Mouse (Mus musculus) liver, embryonic 11.5 days (tissue): ENCODE measurements around the gene Dolk. TPM values are rescaled to one million over a fixed set of nuclear protein-coding genes. Genes with fewer than 3 reads are reported as not detected.

Experiments
- ATAC-seq: fragments of 200-750 bp; cut with Nextera tagmentation; replicated peaks from 2 replicates; pipeline ENCODE4 v1.8.0; 2017; ENCODE audit warnings: moderate number of reproducible peaks, mild to moderate bottlenecking, moderate TSS enrichment, moderate library complexity; ENCODE audit not compliant: low FRiP score
- DNase-seq: peaks from one replicate; pipeline ENCODE4 v3.0.0-alpha.2; 2017; ENCODE audit warnings: low spot score
- H3K27ac ChIP-seq: fragments of 300-500 bp; sonication (generic); 2 replicates; pipeline ENCODE4 v1.5.1; 2014; ENCODE audit warnings: mild to moderate bottlenecking, low read depth, low read length, control low read depth
- H3K27me3 ChIP-seq: fragments of 300-500 bp; sonication (generic); replicated peaks from 2 replicates; pipeline ENCODE4 v1.6.1; 2014; ENCODE audit warnings: low read length, mixed read lengths; ENCODE audit not compliant: control insufficient read depth, insufficient read depth
- H3K36me3 ChIP-seq: fragments of 300-500 bp; sonication (generic); 2 replicates; pipeline ENCODE4 v1.6.1; 2014; ENCODE audit warnings: mild to moderate bottlenecking, low read length, moderate library complexity, mixed read lengths; ENCODE audit not compliant: control insufficient read depth, insufficient read depth
- H3K4me1 ChIP-seq: fragments of 300-500 bp; sonication (generic); replicated peaks from 2 replicates; pipeline ENCODE4 v1.6.1; 2014; ENCODE audit warnings: low read length, mixed read lengths; ENCODE audit not compliant: control insufficient read depth, insufficient read depth
- H3K4me2 ChIP-seq: fragments of 300-500 bp; sonication (generic); 2 replicates; pipeline ENCODE4 v1.6.1; 2014; ENCODE audit warnings: mild to moderate bottlenecking, control low read depth, moderate library complexity
- H3K4me3 ChIP-seq: fragments of 300-500 bp; sonication (generic); 2 replicates; pipeline ENCODE4 v1.5.1; 2014; ENCODE audit warnings: low read depth, low read length, control low read depth
- H3K9ac ChIP-seq: fragments of 300-500 bp; sonication (generic); 2 replicates; pipeline ENCODE4 v1.6.1; 2014; ENCODE audit warnings: low read depth, low read length, control low read depth
- H3K9me3 ChIP-seq: fragments of 300-500 bp; sonication (generic); 2 replicates; pipeline ENCODE4 v1.6.1; 2016; ENCODE audit warnings: low read length, inconsistent platforms, mixed read lengths; ENCODE audit not compliant: control insufficient read depth
- WGBS: fragments of 180-500 bp; shearing (Covaris S2); extraction: QIAGEN DNeasy Blood & Tissue Kit; methylation state at CpG from one replicate; pipeline ENCODE4 v1.1.7; 2014; 5-methylcytosine and 5-hydroxymethylcytosine counted together
- polyA plus RNA-seq: library from polyadenylated mRNA; unstranded; fragments of >200 nt; fragmentation: Nextera tagmentation; extraction: Ambion mirVana; gene quantifications from 2 replicates; pipeline ENCODE4 v1.2.1, GENCODE M21; 2014

Gene Dolk
- polyA plus RNA-seq, 1 experiment from 2014 or later, result 25.6 TPM

DNA sequence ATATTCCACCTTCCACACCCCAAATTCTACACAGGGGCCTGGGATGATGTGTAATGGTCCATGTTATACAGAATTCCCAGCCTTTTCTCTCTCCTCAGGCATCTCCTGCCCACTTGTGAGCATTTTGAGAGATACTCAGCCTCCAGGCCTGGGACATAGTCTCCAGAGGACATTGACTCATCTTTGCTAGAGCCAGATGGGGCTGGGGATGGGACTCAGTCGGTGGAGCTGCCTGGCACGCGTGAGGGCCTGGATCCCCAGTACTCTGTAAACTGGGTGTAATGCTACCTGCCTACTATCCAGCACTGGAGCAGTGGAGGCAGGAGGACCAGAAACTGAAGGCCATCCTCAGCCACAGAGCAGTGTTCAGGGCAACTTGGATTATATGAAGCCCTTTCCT lies 37.0 kb downstream of the Dolk start:
- Histone ChIP-seq H3K4me3 (no peak overlapping the region), H3K27me3 (no peaks in the 10 kb centered on the region), H3K9me3 (no peaks in the 10 kb centered on the region), H3K27ac (no peak overlapping the region), H3K36me3 (peaks cover 11% of the 10 kb centered on the region; the same call in 1 of the 2 replicates), H3K4me1 (peaks cover 14% of the 10 kb centered on the region), H3K4me2 (no peak overlapping the region), H3K9ac (no peak overlapping the region)
- DNase-seq (no peak), ATAC-seq (no peak)
- WGBS, result 99% methylated on average over 3 of the region's 3 CpGs

DNA sequence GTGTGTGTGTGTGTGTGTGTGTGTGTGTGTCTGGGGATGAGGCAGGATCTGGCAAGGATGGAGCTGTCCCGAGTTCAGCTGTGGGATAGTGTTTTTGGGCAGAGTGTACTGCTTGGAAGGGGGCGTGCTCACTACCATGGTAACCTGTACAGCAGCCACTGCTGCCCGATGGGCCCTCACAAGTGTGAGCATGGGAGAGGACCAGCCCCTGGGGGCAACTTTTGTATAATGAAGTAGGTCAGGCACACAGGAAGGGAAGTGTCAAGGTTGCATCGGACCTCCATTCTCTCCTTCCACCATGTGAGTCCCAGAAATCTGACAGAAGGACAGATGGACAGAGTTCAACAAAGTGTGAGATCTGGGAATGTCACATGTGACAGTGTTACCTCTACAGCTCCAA lies 38.5 kb downstream of the Dolk start:
- H3K27ac ChIP-seq, result no peak overlapping the region

GRCm38 (mm10) chr2:30247036-30247435 lies 39.1 kb downstream of the Dolk start:
- Histone ChIP-seq H3K4me3 (no peak overlapping the region), H3K4me2 (no peak overlapping the region), H3K9me3 (no peaks in the 10 kb centered on the region), H3K27ac (no peak overlapping the region), H3K27me3 (no peaks in the 10 kb centered on the region), H3K4me1 (peaks cover 16% of the 10 kb centered on the region), H3K36me3 (peaks cover 11% of the 10 kb centered on the region), H3K9ac (no peak overlapping the region)
- WGBS, result 90% methylated on average over 5 of the region's 5 CpGs
- DNase-seq (no peak), ATAC-seq (no peak)

More for the DNA sequence above, 38.5 kb downstream of the Dolk start:
- H3K4me2 ChIP-seq, result no peak overlapping the region
- peaks cover 11% of the 10 kb centered on the region; the same call in 1 of the 2 replicates for H3K36me3 ChIP-seq
- H3K27me3 ChIP-seq, result no peaks in the 10 kb centered on the region
- DNase-seq (no peak), ATAC-seq (no peak)
- no peak overlapping the region for H3K4me3 ChIP-seq
- no peak overlapping the region for H3K9ac ChIP-seq
- peaks cover 14% of the 10 kb centered on the region for H3K4me1 ChIP-seq
- no peaks in the 10 kb centered on the region for H3K9me3 ChIP-seq
- 80% methylated on average over 4 of the region's 4 CpGs for WGBS

DNA sequence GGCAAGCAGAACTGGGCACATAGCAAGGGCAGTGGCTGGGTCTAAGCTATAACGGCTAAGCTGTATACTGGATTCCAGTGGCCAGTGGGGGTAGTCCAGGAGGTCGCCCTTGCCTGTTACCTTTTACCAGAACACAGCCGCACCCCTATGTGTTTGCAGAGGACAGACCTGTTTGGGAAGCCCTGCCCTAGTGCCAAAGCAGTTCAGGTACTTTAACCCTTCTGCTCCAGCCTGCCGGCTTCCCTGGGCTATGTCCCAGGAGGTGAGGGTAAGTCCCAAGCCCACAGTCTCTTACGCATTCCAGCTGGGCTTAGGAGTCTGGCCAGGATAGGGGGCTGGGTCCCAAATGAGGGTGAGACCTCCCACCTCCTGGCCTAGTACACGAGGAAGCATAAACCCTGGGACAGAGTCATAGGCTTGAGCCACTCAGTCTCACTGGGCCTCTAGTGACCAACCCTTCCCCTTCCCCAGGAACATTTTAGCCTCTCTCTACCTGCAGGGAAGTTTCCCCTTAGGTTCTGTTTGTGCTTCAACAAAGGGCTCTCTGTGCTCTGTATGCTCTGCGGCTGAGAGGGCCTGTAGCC lies 41.4 kb downstream of the Dolk start:
- DNase-seq (no peak), ATAC-seq (no peak)
- Histone ChIP-seq H3K4me1 (peaks cover 11% of the 10 kb centered on the region), H3K4me3 (no peak overlapping the region), H3K9ac (no peak overlapping the region), H3K27ac (peak overlapping the region; percentile 19; the same call in 1 of the 2 replicates), H3K27me3 (no peaks in the 10 kb centered on the region), H3K36me3 (peaks cover 13% of the 10 kb centered on the region), H3K9me3 (no peaks in the 10 kb centered on the region), H3K4me2 (no peak overlapping the region)
- 80% methylated on average over 7 of the region's 7 CpGs for WGBS

DNA sequence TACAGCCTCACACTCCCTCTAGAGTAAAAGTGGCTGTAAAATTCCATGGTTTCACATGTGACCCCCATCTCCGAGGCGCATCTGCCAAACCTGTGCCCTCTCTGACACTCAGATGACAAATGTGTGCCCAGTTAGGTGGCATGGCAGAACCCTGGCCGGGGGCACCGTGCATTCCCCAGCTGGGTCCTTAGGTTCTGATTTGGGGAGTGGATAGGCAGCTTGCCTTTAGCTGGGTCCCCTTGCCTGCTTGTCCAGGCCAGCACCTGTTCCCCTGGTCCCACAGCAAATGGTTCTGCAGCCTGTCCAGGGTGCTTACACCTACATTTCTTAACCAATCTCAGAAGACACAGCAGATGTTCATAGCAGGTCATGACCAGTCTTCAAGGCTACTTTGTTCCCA lies 42.7 kb downstream of the Dolk start:
- DNase-seq (no peak), ATAC-seq (no peak)
- Histone ChIP-seq H3K4me2 (no peak overlapping the region), H3K9me3 (no peaks in the 10 kb centered on the region), H3K27ac (no peak overlapping the region), H3K4me1 (peaks cover 24% of the 10 kb centered on the region), H3K9ac (no peak overlapping the region), H3K36me3 (peaks cover 9% of the 10 kb centered on the region), H3K27me3 (no peaks in the 10 kb centered on the region), H3K4me3 (no peak overlapping the region)
- WGBS, result 94% methylated on average over 4 of the region's 4 CpGs

DNA sequence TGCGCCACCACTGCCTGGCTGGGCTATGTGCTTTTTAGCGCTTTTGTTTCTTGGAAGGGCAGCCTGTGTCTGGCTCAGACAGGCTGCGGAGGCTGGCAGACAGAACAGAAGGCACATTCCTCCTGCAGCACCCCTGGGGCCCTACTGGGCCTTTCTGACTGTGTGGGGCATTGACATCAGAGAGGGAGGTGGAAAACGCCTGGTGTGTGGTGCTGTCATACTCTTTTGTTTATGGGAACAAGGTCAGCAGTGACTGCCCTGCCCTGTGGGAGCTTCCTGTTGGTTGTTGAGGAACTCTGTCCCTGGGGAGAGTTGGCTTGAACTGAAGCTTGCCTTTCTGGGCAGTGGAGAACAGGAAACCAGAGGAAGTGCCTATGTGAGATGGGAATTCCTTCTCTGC lies 43.6 kb downstream of the Dolk start:
- Histone ChIP-seq H3K27me3 (no peaks in the 10 kb centered on the region), H3K4me3 (no peak overlapping the region), H3K9ac (no peak overlapping the region), H3K4me1 (peaks cover 25% of the 10 kb centered on the region), H3K4me2 (no peak overlapping the region), H3K36me3 (peaks cover 7% of the 10 kb centered on the region; the same call in 1 of the 2 replicates), H3K9me3 (no peaks in the 10 kb centered on the region), H3K27ac (0 out of 2 replicates have a peak overlapping the region, but pooled peaks have one; percentile 16)
- 66% methylated on average over 4 of the region's 4 CpGs for WGBS
- no peak for DNase-seq
- ATAC-seq, result no peak

GRCm38 (mm10) chr2:30240267-30240666 lies 45.9 kb downstream of the Dolk start, which contains the start of gene Gm28035:
TSS of gene Gm28035 (plus strand) at chr2:30240567.
- no peak for ATAC-seq
- Histone ChIP-seq H3K4me1 (peaks cover 27% of the 10 kb centered on the region), H3K27me3 (no peaks in the 10 kb centered on the region), H3K36me3 (peaks cover 5% of the 10 kb centered on the region; the same call in 1 of the 2 replicates), H3K9ac (no peak within 1 kb of the TSS), H3K27ac (peak within 1 kb of the TSS; percentile 1), H3K9me3 (no peaks in the 10 kb centered on the region), H3K4me2 (peak within 1 kb of the TSS; percentile 96), H3K4me3 (peak within 1 kb of the TSS; percentile 0; the same call in 1 of the 2 replicates)
- WGBS, result 83% methylated on average over 2 of the region's 2 CpGs
- no peak for DNase-seq

- ATAC-seq (peak; percentile 18; the same call in 1 of the 2 replicates), DNase-seq (no peak)
- Histone ChIP-seq H3K4me1 (peaks cover 27% of the 10 kb centered on the region), H3K4me3 (peak overlapping the region; percentile 0; the same call in 1 of the 2 replicates), H3K27me3 (no peaks in the 10 kb centered on the region), H3K9me3 (no peaks in the 10 kb centered on the region), H3K9ac (no peak overlapping the region), H3K36me3 (peaks cover 5% of the 10 kb centered on the region; the same call in 1 of the 2 replicates), H3K4me2 (peak overlapping the region; percentile 96), H3K27ac (peak overlapping the region; percentile 1)
- 63% methylated on average over 4 of the region's 4 CpGs for WGBS
These were observed 46.4 kb downstream of the Dolk start for GRCm38 (mm10) chr2:30239777-30240176.

GRCm38 (mm10) chr2:30238906-30239465 lies 47.1 kb downstream of the Dolk start:
- H3K36me3 ChIP-seq, result peaks cover 2% of the 10 kb centered on the region; the same call in 1 of the 2 replicates
- no peaks in the 10 kb centered on the region for H3K27me3 ChIP-seq
- DNase-seq (no peak), ATAC-seq (no peak)
- H3K9me3 ChIP-seq, result no peaks in the 10 kb centered on the region
- H3K4me2 ChIP-seq, result peak overlapping the region; percentile 96
- peaks cover 27% of the 10 kb centered on the region for H3K4me1 ChIP-seq
- 80% methylated on average over 3 of the region's 3 CpGs for WGBS
- H3K27ac ChIP-seq, result peak overlapping the region; percentile 1; the same call in 1 of the 2 replicates
- peak overlapping the region; percentile 94 for H3K4me3 ChIP-seq
- H3K9ac ChIP-seq, result peak overlapping the region; percentile 90
